Mouse (Mus musculus) testis, adult 2 months (tissue): Measurements from ENCODE around the gene Gadd45g. TPM values are rescaled to one million over a fixed set of nuclear protein-coding genes. Genes with fewer than 3 reads are reported as not detected.
A peak's percentile ranks its signal among the peaks of the same experiment; 100 is the strongest.

Source experiments
- H3K27ac ChIP-seq: fragments of 200-500 bp; 2 replicates; pipeline ENCODE4 v1.5.1; 2012; ENCODE audit warnings: low read depth, low read length; ENCODE audit not compliant: control insufficient read depth, insufficient read depth
- H3K27me3 ChIP-seq: fragments of 200-500 bp; 2 replicates; pipeline ENCODE4 v1.6.1; 2012; ENCODE audit warnings: mild to moderate bottlenecking, low read length, moderate library complexity; ENCODE audit not compliant: control insufficient read depth, insufficient read depth
- H3K36me3 ChIP-seq: fragments of 200-500 bp; 2 replicates; pipeline ENCODE4 v1.6.1; 2012; ENCODE audit warnings: mild to moderate bottlenecking, low read length; ENCODE audit not compliant: control insufficient read depth, insufficient read depth
- H3K4me1 ChIP-seq: fragments of 200-500 bp; 2 replicates; pipeline ENCODE4 v1.6.1; 2012; ENCODE audit warnings: low read length; ENCODE audit not compliant: control insufficient read depth, insufficient read depth
- H3K4me3 ChIP-seq: fragments of 200-500 bp; 2 replicates; pipeline ENCODE4 v1.5.1; 2012; ENCODE audit warnings: low read depth, mild to moderate bottlenecking, low read length, moderate library complexity, mixed read lengths; ENCODE audit not compliant: control insufficient read depth
- CTCF ChIP-seq: fragments of 200-500 bp; IDR thresholded peaks from 2 replicates; pipeline ENCODE4 v1.5.1; 2012; ENCODE audit warnings: low read depth, mild to moderate bottlenecking, inconsistent platforms, low read length, moderate library complexity; ENCODE audit not compliant: control insufficient read depth, insufficient read depth, insufficient replicate concordance
- POLR2A ChIP-seq: fragments of 200-500 bp; IDR thresholded peaks from 2 replicates; pipeline ENCODE4 v1.6.1; 2012; ENCODE audit warnings: low read depth, mild to moderate bottlenecking, inconsistent platforms, low read length, moderate library complexity; ENCODE audit not compliant: control insufficient read depth
- polyA plus RNA-seq: library from polyadenylated mRNA; depleted of rRNA; stranded (reverse); fragments of >200 nt; gene quantifications from 2 replicates; pipeline ENCODE4 v1.2.3, GENCODE M21; 2012

Gene Gadd45g
- polyA plus RNA-seq, 1 experiment = 13.6 TPM

- TF ChIP-seq POLR2A (no peak), CTCF (no peak)
- H3K36me3 ChIP-seq = no peaks in the 10 kb centered on the region
- H3K4me1 ChIP-seq = peaks cover 33% of the 10 kb centered on the region
- no peak overlapping the region for H3K27ac ChIP-seq
- H3K27me3 ChIP-seq = no peaks in the 10 kb centered on the region
- no peak overlapping the region for H3K4me3 ChIP-seq
These were observed 3.2 kb upstream of the Gadd45g start for GRCm38 (mm10) chr13:51843298-51843697.

- Histone ChIP-seq H3K27me3 (no peaks in the 10 kb centered on the region), H3K36me3 (no peaks in the 10 kb centered on the region), H3K27ac (no peak overlapping the region), H3K4me1 (peaks cover 36% of the 10 kb centered on the region), H3K4me3 (no peak overlapping the region)
- TF ChIP-seq CTCF = no peak
- TF ChIP-seq POLR2A = no peak
These were observed 2.4 kb upstream of the Gadd45g start for GRCm38 (mm10) chr13:51844118-51844517.

GRCm38 (mm10) chr13:51844661-51845060, 1.8 kb upstream of the Gadd45g start:
- Histone ChIP-seq H3K4me1 (peaks cover 40% of the 10 kb centered on the region), H3K27me3 (no peaks in the 10 kb centered on the region), H3K36me3 (no peaks in the 10 kb centered on the region), H3K4me3 (no peak overlapping the region), H3K27ac (no peak overlapping the region)
- TF ChIP-seq CTCF (peak; percentile 85), POLR2A (no peak)

- H3K27me3 ChIP-seq = no peaks in the 10 kb centered on the region
- peak overlapping the region; percentile 16; the same call in 1 of the 2 replicates for H3K27ac ChIP-seq
- H3K4me3 ChIP-seq = no peak overlapping the region; the same call in 1 of the 2 replicates
- H3K4me1 ChIP-seq = peaks cover 42% of the 10 kb centered on the region
- no peak for TF ChIP-seq CTCF
- no peak for TF ChIP-seq POLR2A
- H3K36me3 ChIP-seq = no peaks in the 10 kb centered on the region
These were observed 1.4 kb upstream of the Gadd45g start for GRCm38 (mm10) chr13:51845072-51845471.

- H3K4me3 ChIP-seq = peak overlapping the region; percentile 87
- H3K36me3 ChIP-seq = no peaks in the 10 kb centered on the region
- peak overlapping the region; percentile 79 for H3K27ac ChIP-seq
- peak; percentile 35; the same call in 1 of the 2 replicates for TF ChIP-seq CTCF
- no peak for TF ChIP-seq POLR2A
- H3K4me1 ChIP-seq = peaks cover 42% of the 10 kb centered on the region
- no peaks in the 10 kb centered on the region for H3K27me3 ChIP-seq
These were observed 787 bp upstream of the Gadd45g start for GRCm38 (mm10) chr13:51845591-51846191.

- Histone ChIP-seq H3K27ac (peak overlapping the region; percentile 87), H3K4me3 (peak overlapping the region; percentile 85), H3K27me3 (no peaks in the 10 kb centered on the region), H3K36me3 (no peaks in the 10 kb centered on the region), H3K4me1 (peaks cover 42% of the 10 kb centered on the region)
- TF ChIP-seq POLR2A (peak; percentile 17; the same call in 1 of the 2 replicates), CTCF (no peak)
These were observed 653 bp downstream of the Gadd45g start for GRCm38 (mm10) chr13:51846868-51847793.

- TF ChIP-seq POLR2A (no peak), CTCF (peak; percentile 23; the same call in 1 of the 2 replicates)
- Histone ChIP-seq H3K27me3 (no peaks in the 10 kb centered on the region), H3K36me3 (no peaks in the 10 kb centered on the region), H3K4me3 (peak overlapping the region; percentile 85), H3K27ac (peak overlapping the region; percentile 87), H3K4me1 (peaks cover 40% of the 10 kb centered on the region)
These were observed 1.6 kb downstream of the Gadd45g start for GRCm38 (mm10) chr13:51847979-51848480.
